Mouse (Mus musculus) lung, embryonic 14.5 days (tissue): ENCODE data around the gene Smad1. TPM values are rescaled to one million over a fixed set of nuclear protein-coding genes. Genes with fewer than 3 reads are reported as not detected.

ENCODE experiments used
- ATAC-seq: fragments of 200-750 bp; cut with Nextera tagmentation; 2 replicates; pipeline ENCODE4 v1.8.0; 2017; ENCODE audit warnings: mild to moderate bottlenecking, moderate TSS enrichment, moderate library complexity; ENCODE audit not compliant: insufficient read depth
- DNase-seq: peaks from one replicate; pipeline ENCODE4 v3.0.0-alpha.2; 2015
- H3K27ac ChIP-seq: fragments of 300-500 bp; sonication (generic); 2 replicates; pipeline ENCODE4 v1.5.1; 2014; ENCODE audit warnings: low read depth, mild to moderate bottlenecking, moderate library complexity
- H3K27me3 ChIP-seq: fragments of 300-500 bp; sonication (generic); 2 replicates; pipeline ENCODE4 v1.6.1; 2014; ENCODE audit warnings: low read length, control low read depth; ENCODE audit not compliant: insufficient read depth
- H3K36me3 ChIP-seq: fragments of 300-500 bp; sonication (generic); 2 replicates; pipeline ENCODE4 v1.6.1; 2014; ENCODE audit warnings: control low read depth; ENCODE audit not compliant: insufficient read depth
- H3K4me1 ChIP-seq: fragments of 300-500 bp; sonication (generic); 2 replicates; pipeline ENCODE4 v1.6.1; 2014; ENCODE audit warnings: antibody characterized with exemption, control low read depth; ENCODE audit not compliant: insufficient read depth
- H3K4me2 ChIP-seq: fragments of 300-500 bp; sonication (generic); 2 replicates; pipeline ENCODE4 v1.6.1; 2014; ENCODE audit warnings: mild to moderate bottlenecking
- H3K4me3 ChIP-seq: fragments of 300-500 bp; sonication (generic); 2 replicates; pipeline ENCODE4 v1.5.1; 2014; ENCODE audit warnings: low read depth, low read length
- H3K9ac ChIP-seq: fragments of 300-500 bp; sonication (generic); 2 replicates; pipeline ENCODE4 v1.6.1; 2014
- H3K9me3 ChIP-seq: fragments of 300-500 bp; sonication (generic); 2 replicates; pipeline ENCODE4 v1.6.1; 2016; ENCODE audit warnings: low read depth, low read length, control low read depth
- CTCF ChIP-seq: IDR thresholded peaks from 2 replicates; pipeline ENCODE4 v1.5.1; 2016; ENCODE audit warnings: antibody characterized with exemption, low read depth
- WGBS: fragments of 180-500 bp; shearing (Covaris S2); extraction: QIAGEN DNeasy Blood & Tissue Kit; methylation state at CpG from one replicate; pipeline ENCODE4 v1.1.7; 2014; 5-methylcytosine and 5-hydroxymethylcytosine counted together
- polyA plus RNA-seq: library from polyadenylated mRNA; unstranded; fragments of >200 nt; fragmentation: Nextera tagmentation; extraction: Ambion mirVana; gene quantifications from 2 replicates; pipeline ENCODE4 v1.2.1, GENCODE M21; 2014

Smad1 gene
- polyA plus RNA-seq, 1 experiment from 2014 or later: 52.2 TPM

- DNase-seq (peak; percentile 48), ATAC-seq (0 out of 2 replicates have a peak, but pooled peaks have one; percentile 63)
- 48% methylated on average over 5 of the region's 5 CpGs for WGBS
- peaks cover 37% of the 10 kb centered on the region for H3K36me3 ChIP-seq
- no peaks in the 10 kb centered on the region for H3K27me3 ChIP-seq
- peak overlapping the region; percentile 48 for H3K27ac ChIP-seq
- no peak for TF ChIP-seq CTCF
- no peak overlapping the region for H3K9ac ChIP-seq
- peaks cover 14% of the 10 kb centered on the region for H3K4me1 ChIP-seq
- H3K9me3 ChIP-seq: no peaks in the 10 kb centered on the region
- no peak overlapping the region for H3K4me2 ChIP-seq
- H3K4me3 ChIP-seq: no peak overlapping the region
These were observed 24.9 kb downstream of the Smad1 start for GRCm38 (mm10) chr8:79374410-79374809.

- 79% methylated on average over 6 of the region's 6 CpGs for WGBS
- TF ChIP-seq CTCF: no peak
These were observed 25.8 kb downstream of the Smad1 start for GRCm38 (mm10) chr8:79373563-79373962.

GRCm38 (mm10) chr8:79372960-79373359 lies 26.4 kb downstream of the Smad1 start:
- Histone ChIP-seq H3K4me1 (peaks cover 19% of the 10 kb centered on the region), H3K4me3 (no peak overlapping the region), H3K9ac (no peak overlapping the region), H3K27ac (no peak overlapping the region), H3K4me2 (no peak overlapping the region), H3K27me3 (no peaks in the 10 kb centered on the region), H3K36me3 (peaks cover 51% of the 10 kb centered on the region), H3K9me3 (no peaks in the 10 kb centered on the region)
- WGBS: 77% methylated on average over 8 of the region's 8 CpGs
- DNase-seq: no peak
- ATAC-seq: no peak
- TF ChIP-seq CTCF: no peak

More at GRCm38 (mm10) chr8:79373563-79373962, 25.8 kb downstream of the Smad1 start:
- H3K27ac ChIP-seq: no peak overlapping the region
- H3K4me1 ChIP-seq: peaks cover 17% of the 10 kb centered on the region
- no peaks in the 10 kb centered on the region for H3K9me3 ChIP-seq
- no peak overlapping the region for H3K4me2 ChIP-seq
- H3K4me3 ChIP-seq: no peak overlapping the region
- ATAC-seq (no peak), DNase-seq (no peak)
- no peaks in the 10 kb centered on the region for H3K27me3 ChIP-seq
- H3K9ac ChIP-seq: no peak overlapping the region
- peaks cover 45% of the 10 kb centered on the region for H3K36me3 ChIP-seq

- H3K27me3 ChIP-seq: no peaks in the 10 kb centered on the region
- ATAC-seq: no peak
- H3K9ac ChIP-seq: no peak overlapping the region
- no peaks in the 10 kb centered on the region for H3K9me3 ChIP-seq
- peaks cover 54% of the 10 kb centered on the region for H3K36me3 ChIP-seq
- 62% methylated on average over 9 of the region's 9 CpGs for WGBS
- no peak overlapping the region for H3K27ac ChIP-seq
- no peak overlapping the region for H3K4me3 ChIP-seq
- no peak for DNase-seq
- no peak for TF ChIP-seq CTCF
- H3K4me1 ChIP-seq: peaks cover 19% of the 10 kb centered on the region
- H3K4me2 ChIP-seq: no peak overlapping the region
These were observed 26.8 kb downstream of the Smad1 start for GRCm38 (mm10) chr8:79372521-79372920.

GRCm38 (mm10) chr8:79372084-79372483 lies 27.2 kb downstream of the Smad1 start:
- ATAC-seq (no peak), DNase-seq (no peak)
- Histone ChIP-seq H3K4me3 (no peak overlapping the region), H3K27me3 (no peaks in the 10 kb centered on the region), H3K4me1 (peaks cover 19% of the 10 kb centered on the region), H3K4me2 (no peak overlapping the region), H3K36me3 (peaks cover 50% of the 10 kb centered on the region), H3K9ac (no peak overlapping the region), H3K27ac (no peak overlapping the region), H3K9me3 (no peaks in the 10 kb centered on the region)
- TF ChIP-seq CTCF: no peak
- 68% methylated on average over 9 of the region's 9 CpGs for WGBS

GRCm38 (mm10) chr8:79370646-79371290 lies 28.6 kb downstream of the Smad1 start:
- no peak overlapping the region for H3K4me3 ChIP-seq
- H3K4me1 ChIP-seq: peaks cover 19% of the 10 kb centered on the region
- WGBS: 89% methylated on average over 12 of the region's 12 CpGs
- H3K27ac ChIP-seq: no peak overlapping the region
- no peak overlapping the region for H3K4me2 ChIP-seq
- H3K27me3 ChIP-seq: no peaks in the 10 kb centered on the region
- H3K9ac ChIP-seq: no peak overlapping the region
- DNase-seq: no peak
- no peak for TF ChIP-seq CTCF
- H3K36me3 ChIP-seq: peaks cover 52% of the 10 kb centered on the region
- no peaks in the 10 kb centered on the region for H3K9me3 ChIP-seq
- no peak for ATAC-seq

GRCm38 (mm10) chr8:79369163-79369562 lies 30.2 kb downstream of the Smad1 start:
- Histone ChIP-seq H3K9me3 (no peaks in the 10 kb centered on the region), H3K4me1 (peaks cover 6% of the 10 kb centered on the region; the same call in 1 of the 2 replicates), H3K4me2 (no peak overlapping the region), H3K27ac (peak overlapping the region; percentile 60), H3K4me3 (no peak overlapping the region), H3K27me3 (no peaks in the 10 kb centered on the region), H3K36me3 (peaks cover 66% of the 10 kb centered on the region), H3K9ac (no peak overlapping the region)
- no peak for TF ChIP-seq CTCF
- ATAC-seq (no peak), DNase-seq (no peak)
- 85% methylated on average over 6 of the region's 6 CpGs for WGBS
